Mouse (Mus musculus) right cerebral cortex, adult 18-20 months (tissue): ENCODE data around the gene Gm9736.
"Not testable (repeated sequence)": the region's sequence is repeated elsewhere in the genome, so short reads cannot be mapped to it uniquely, and the experiment has no call there.

Source experiments
- DNase-seq: peaks from one replicate; pipeline ENCODE4 v3.0.0; 2022; ENCODE audit warnings: mixed read lengths

Gene Gm9736

GRCm38 (mm10) chr10:77724855-77725254, 26.3 kb downstream of the Gm9736 start:
- no peak for DNase-seq

GRCm38 (mm10) chr10:77720299-77720698, 30.9 kb downstream of the Gm9736 start, which contains the start of gene Krtap12-1:
Gene Krtap12-1, plus strand, starts transcription at chr10:77720599.
- not testable (repeated sequence) for DNase-seq

GRCm38 (mm10) chr10:77715507-77715906, 35.6 kb downstream of the Gm9736 start, which contains the start of gene Gm10142:
Gene Gm10142, plus strand, starts transcription at chr10:77715807.
- DNase-seq: no peak

GRCm38 (mm10) chr10:77713734-77714133, 37.4 kb downstream of the Gm9736 start:
- no peak for DNase-seq

DNA sequence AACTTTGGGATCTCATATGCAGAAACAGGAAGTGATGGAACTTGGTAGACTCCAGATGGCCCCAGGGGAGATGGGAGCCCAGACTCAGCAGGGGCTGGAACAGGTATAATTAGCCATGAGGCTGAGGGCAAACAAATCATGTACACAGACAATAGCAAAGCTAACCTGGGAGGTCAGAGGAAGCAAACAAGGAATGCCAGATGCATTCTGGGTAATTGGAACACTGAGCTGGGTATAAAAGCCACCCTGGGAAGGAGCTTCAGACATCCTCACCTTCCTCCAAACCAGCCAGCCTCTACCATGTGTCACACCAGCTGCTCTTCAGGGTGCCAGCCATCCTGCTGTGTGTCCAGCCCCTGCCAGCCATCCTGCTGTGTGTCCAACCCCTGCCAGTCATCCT, 40.0 kb downstream of the Gm9736 start, which contains the start of gene Gm10024:
Gm10024 (plus strand) TSS at position 301 of the 400 bp plus-strand sequence.
- not testable (repeated sequence) for DNase-seq

GRCm38 (mm10) chr10:77709831-77710230, 41.3 kb downstream of the Gm9736 start:
- no peak for DNase-seq

- DNase-seq: no peak
These were observed 44.8 kb downstream of the Gm9736 start, which contains the start of gene Gm10272 for GRCm38 (mm10) chr10:77706326-77706725. Gene Gm10272, plus strand, starts transcription at chr10:77706626.
